Mouse (Mus musculus) heart, adult 10 weeks (tissue): ENCODE data around the gene Gzf1. TPM values are rescaled to one million over a fixed set of nuclear protein-coding genes. Genes with fewer than 3 reads are reported as not detected.

Experiments
- polyA plus RNA-seq: library from polyadenylated mRNA; stranded (reverse); fragments of 350-450 nt; fragmentation: Illumina TruSeq; extraction: RNeasy Lipid Tissue Mini Kit (QIAGEN cat#74804); gene quantifications from one replicate; pipeline ENCODE4 v1.2.3, GENCODE M21; 2014; ENCODE audit warnings: low read depth, low replicate concordance

Gzf1 gene
- 21.0 TPM for polyA plus RNA-seq

DNA sequence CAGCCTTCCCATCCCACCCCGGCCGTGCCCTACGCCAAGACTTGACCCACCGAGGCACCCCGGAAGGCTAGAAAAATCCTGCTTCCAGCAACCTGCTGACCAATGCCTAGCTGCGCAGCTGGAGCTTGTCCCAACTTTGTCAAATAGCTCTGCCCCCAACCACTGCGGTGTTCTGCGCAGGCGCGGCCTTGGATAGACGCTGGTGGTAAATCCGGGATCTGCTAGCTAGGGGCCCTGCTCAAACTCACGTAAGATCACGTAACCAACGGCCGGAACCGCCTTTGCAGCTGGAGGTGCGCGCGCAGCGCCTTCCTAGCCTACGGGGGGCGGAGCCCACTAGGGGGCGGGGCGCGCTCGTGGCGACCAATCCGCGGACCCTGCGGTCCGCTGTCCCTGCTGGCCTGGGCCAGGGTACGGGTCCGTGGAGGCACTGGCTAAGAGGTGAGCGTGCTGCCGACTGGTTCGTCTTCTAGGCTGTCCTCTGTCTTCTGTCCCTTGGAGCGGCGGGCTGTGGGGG, at the start of gene Gzf1:
Gene Gzf1 (plus strand): TSS at position 249 of the 517 bp plus-strand sequence.

DNA sequence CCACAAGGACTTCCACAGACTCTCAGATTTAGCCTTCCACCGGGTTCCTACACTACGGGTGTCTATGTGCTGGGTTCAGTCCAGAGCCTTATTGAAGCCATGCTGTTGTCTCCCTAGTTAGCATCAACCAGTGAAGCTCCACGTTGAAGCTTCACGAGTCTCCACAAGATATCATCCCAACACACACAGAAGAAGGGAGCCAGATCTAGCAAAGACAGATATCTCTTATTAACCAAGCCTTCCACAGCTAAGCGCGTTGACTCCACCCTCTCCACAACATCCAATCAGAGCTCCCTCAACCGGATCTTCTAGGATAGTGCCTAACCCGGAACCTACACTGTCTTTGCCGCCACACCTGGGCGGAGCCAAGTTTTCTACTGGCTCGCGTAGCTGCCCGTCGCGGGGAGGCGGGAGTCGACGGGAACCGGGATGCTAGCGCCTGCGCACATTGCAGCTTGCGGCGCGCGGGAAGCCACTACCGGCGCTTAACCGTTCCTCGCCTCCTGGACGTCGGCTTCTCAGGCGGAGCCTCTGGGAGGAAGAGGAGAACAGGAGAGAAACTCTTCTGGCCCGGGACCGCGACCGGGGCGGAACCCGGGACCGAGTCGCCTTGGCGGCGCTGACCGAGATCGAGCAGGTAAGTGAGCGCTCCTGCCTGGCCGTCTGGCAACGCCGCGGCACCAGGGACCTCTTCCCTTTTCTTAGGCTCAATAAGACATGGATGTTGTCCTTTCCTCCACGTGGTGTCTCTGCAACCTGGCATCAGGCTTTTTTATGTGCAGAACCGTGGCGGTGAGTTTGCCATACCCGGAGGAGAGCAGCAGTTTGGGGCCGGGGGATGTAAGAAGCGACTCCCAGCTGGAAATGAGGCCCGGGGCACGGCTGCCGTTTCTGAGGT, 8.4 kb upstream of the Gzf1 start, which contains the start of gene Nxt1:
Gene Nxt1 (plus strand): TSS at position 403 of the 898 bp plus-strand sequence.

DNA sequence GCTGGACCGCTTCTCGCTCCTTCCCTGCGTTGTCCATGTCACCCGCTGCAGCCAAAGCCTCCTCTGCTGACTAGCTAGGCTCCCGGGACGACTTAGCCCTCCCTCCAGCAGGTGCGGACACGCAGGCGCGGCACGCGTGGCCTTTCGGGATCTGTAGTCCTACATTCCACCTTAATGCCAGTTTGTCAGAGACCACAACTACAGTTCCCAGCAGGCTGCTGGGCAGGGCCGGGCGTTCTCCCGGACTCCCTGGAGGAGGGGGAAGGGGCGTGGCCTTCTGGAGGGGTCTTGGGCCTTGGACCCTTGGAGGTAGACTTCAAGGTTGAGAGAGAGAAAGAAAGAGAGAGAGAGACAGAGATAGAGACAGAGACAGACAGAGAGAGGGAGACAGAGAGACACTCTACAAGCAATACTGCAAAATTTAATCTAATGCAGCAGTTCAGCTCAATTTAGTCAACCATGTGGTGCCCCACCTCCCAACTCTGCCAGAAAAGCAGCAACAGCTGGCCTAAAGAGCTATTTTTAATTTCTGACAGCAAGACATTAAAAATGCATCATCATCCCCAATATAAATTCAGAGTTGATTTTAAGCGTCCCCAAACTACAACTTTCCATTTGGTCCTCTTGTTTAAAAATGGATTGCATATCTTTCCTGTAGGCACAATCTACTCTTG, 51.6 kb downstream of the Gzf1 start, which contains the start of gene Napb:
Gene Napb (minus strand): TSS at position 141 of the 674 bp plus-strand sequence.

Other genes with a start within 250 kb of the Gzf1 start
- gene Cd93, start 237.5 kb upstream of the Gzf1 start, polyA plus RNA-seq, result 36.2 TPM
- gene Nxt1, start 8.4 kb upstream of the Gzf1 start, polyA plus RNA-seq, result 11.6 TPM
- 1.4 TPM for gene Napb, start 51.4 kb downstream of the Gzf1 start, polyA plus RNA-seq
- not detected for gene Cstl1, start 69.3 kb downstream of the Gzf1 start, polyA plus RNA-seq
- gene Cst11, start 90.5 kb downstream of the Gzf1 start, polyA plus RNA-seq, result not detected
- not detected for gene 8030411F24Rik, start 101.0 kb downstream of the Gzf1 start, polyA plus RNA-seq
- gene Cst12, start 108.3 kb downstream of the Gzf1 start, polyA plus RNA-seq, result not detected
- not detected for gene Cst8, start 117.8 kb downstream of the Gzf1 start, polyA plus RNA-seq
- gene Cst13, start 139.1 kb downstream of the Gzf1 start, polyA plus RNA-seq, result not detected
- 2.4 TPM for gene Cst9, start 154.1 kb downstream of the Gzf1 start, polyA plus RNA-seq
- gene 9230104L09Rik, start 184.0 kb downstream of the Gzf1 start, polyA plus RNA-seq, result not detected
- gene Cst3, start 194.7 kb downstream of the Gzf1 start, polyA plus RNA-seq, result 1,212 TPM